Mouse (Mus musculus): ENCODE measurements around the gene Uck1. TPM values are rescaled to one million over a fixed set of nuclear protein-coding genes. Genes with fewer than 3 reads are reported as not detected.
A peak's percentile ranks its signal among the peaks of the same experiment; 100 is the strongest.

The Uck1 gene
- 76.0 and 86.5 TPM in 2 replicates for polyA plus RNA-seq (2014; fragmentation: Nextera tagmentation; extraction: Ambion mirVana)

DNA sequence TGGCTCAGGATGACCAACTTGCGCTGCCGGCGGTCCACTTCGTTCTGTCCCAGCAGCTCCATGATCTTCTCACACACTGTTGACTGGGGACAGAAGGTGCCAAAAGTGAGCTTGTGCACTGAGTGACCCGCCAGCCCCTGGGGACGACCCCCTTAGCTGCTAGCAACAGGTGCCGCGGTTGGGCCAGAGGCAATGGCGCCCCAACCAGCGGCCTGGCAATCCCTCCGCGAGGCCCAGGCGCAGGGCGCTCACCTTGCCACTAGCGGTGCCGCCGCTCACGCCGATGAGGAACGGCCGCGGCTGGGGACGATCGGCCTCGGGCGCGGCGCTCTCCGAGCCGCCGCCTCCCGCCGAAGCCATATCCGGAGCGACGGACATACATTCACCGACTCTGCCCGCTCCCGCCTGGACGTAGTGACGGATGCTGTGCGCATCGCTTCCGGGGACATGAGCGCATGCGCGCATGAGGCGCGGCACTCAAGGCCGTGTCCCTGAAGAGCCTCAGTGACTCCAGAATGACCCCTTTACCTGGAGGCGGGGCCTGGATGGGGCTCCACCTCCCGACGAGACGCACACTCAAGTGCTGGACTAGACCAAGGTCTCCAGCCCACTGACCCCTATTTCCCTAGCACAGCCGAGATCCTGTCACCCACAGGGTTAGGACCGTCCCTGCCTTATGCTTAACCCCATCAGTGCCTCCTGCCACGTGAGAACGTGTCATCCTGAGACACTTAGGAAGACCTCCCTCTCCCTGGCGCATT, at the start of gene Uck1:
Gene Uck1, minus strand, starts transcription at position 503 of the 761 bp plus-strand sequence.
- H3K4me2 ChIP-seq (replicated peaks) = peak within 1 kb of the TSS; percentile 90
- H3K27ac ChIP-seq = peak within 1 kb of the TSS; percentile 51; the same call in 1 of the 2 replicates
- WGBS = 2% methylated on average over 57 of the region's 59 CpGs
- H3K4me1 ChIP-seq (replicated peaks; ENCODE audit: control insufficient read depth, insufficient read depth, low read length) = peaks cover 8% of the 10 kb centered on the region
- peaks cover 36% of the 10 kb centered on the region for H3K36me3 ChIP-seq (replicated peaks; ENCODE audit: control insufficient read depth, insufficient read depth)
- DNase-seq (ENCODE audit: low spot score) = peak; percentile 87
- peak within 1 kb of the TSS; percentile 92 for H3K9ac ChIP-seq
- no peaks in the 10 kb centered on the region for H3K27me3 ChIP-seq (ENCODE audit: control insufficient read depth, insufficient read depth, low read length)
- H3K4me3 ChIP-seq (replicated peaks; ENCODE audit: low read length) = peak within 1 kb of the TSS; percentile 84
- ATAC-seq (ENCODE audit: low FRiP score) = peak; percentile 91
- H3K9me3 ChIP-seq (ENCODE audit: control insufficient read depth, low read length) = no peaks in the 10 kb centered on the region

DNA sequence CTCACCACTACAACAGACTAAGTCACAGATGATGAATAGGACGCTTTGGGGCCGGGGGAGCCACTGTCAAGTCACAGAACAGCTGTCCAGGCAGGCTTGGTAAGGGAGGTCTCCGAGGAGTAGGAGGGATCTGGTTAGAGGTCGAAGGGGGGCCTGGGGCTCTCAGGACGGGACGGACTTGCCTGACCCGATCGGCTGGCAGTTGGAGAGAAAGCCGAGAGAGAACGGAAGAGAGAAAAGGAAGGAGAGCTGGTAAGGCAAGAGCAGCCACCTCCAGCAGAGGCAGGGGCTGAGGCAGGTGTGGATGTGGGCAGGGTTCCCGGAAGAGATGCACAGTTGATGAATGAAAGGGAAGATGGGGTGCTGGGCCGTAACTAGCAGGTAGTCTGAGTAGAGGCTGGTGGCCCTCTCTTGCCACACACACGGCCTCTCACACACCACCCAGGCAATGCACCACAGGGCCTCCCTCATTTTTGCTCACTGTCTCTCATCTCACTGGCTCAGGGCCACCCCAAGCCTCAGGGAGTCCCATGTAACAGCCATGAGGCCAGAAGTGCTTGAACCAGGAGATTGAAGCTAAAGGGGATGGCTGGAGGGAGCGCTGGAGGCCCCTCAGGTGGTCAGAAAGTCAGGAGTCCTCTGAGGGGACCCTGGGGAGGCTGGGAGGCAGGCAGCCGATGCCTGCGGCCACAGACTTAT, 49.1 kb upstream of the Uck1 start:
- 91% methylated on average over 15 of the region's 16 CpGs for WGBS
- H3K36me3 ChIP-seq (replicated peaks; ENCODE audit: control insufficient read depth, insufficient read depth) = peaks cover 90% of the 10 kb centered on the region

DNA sequence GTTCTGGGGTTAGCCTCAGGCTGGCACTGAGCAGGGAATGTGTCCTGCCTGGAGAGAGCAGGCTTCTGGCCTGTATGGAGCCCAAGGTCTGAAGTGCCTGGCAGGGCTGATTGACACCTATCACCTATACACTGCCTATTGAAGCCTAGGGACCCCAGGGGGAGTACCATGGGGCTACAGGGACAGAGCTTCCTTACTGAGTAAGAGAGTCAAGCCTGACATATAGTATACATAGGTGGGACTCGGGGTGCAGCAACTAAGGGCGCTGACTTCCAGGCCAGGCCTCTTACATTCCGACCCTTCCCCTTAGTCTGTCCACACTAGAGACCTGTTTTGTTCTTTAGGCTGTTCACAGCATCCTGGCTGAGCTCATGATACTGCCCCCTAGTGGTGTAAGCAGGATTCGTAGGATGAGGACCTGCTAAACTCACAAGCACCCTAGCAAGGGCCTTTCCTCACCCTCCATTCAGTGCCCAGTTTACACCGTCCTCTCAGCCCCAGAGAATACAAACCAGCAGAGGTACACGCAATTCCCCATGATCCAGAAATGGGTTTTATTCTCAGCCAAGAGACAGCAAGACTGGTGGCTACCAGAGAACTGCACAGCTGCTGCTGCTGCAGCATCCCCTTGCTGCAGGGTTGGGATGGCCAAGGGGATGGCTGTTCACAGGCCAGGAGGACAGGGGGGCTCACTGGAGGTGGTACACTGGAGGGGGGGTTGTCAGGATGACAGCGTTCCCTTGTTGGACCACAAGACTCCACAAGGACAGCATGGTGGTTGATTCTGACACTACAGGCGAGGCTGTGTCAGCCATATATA, 48.2 kb upstream of the Uck1 start:
- no peaks in the 10 kb centered on the region for H3K9me3 ChIP-seq (ENCODE audit: control insufficient read depth, low read length)
- H3K4me1 ChIP-seq (replicated peaks; ENCODE audit: control insufficient read depth, insufficient read depth, low read length) = peaks cover 17% of the 10 kb centered on the region
- 47% methylated on average over 8 of the region's 8 CpGs for whole genome bisulfite sequencing
- H3K4me2 ChIP-seq (replicated peaks) = no peak overlapping the region
- no peak overlapping the region for H3K4me3 ChIP-seq (replicated peaks; ENCODE audit: low read length)
- ATAC-seq (ENCODE audit: low FRiP score) (peak; percentile 32; the same call in 1 of the 2 replicates), DNase-seq (ENCODE audit: low spot score) (peak; percentile 84)
- H3K27me3 ChIP-seq (ENCODE audit: control insufficient read depth, insufficient read depth, low read length) = peaks cover 4% of the 10 kb centered on the region; the same call in 1 of the 2 replicates
- H3K36me3 ChIP-seq (replicated peaks; ENCODE audit: control insufficient read depth, insufficient read depth) = peaks cover 91% of the 10 kb centered on the region
- H3K27ac ChIP-seq = no peak overlapping the region
- no peak overlapping the region for H3K9ac ChIP-seq

More for the DNA sequence above, 49.1 kb upstream of the Uck1 start:
- Histone ChIP-seq H3K4me2 (replicated peaks) (no peak overlapping the region), H3K27ac (no peak overlapping the region), H3K4me3 (replicated peaks; ENCODE audit: low read length) (no peak overlapping the region), H3K9me3 (ENCODE audit: control insufficient read depth, low read length) (no peaks in the 10 kb centered on the region), H3K9ac (no peak overlapping the region), H3K27me3 (ENCODE audit: control insufficient read depth, insufficient read depth, low read length) (peaks cover 4% of the 10 kb centered on the region; the same call in 1 of the 2 replicates), H3K4me1 (replicated peaks; ENCODE audit: control insufficient read depth, insufficient read depth, low read length) (peaks cover 17% of the 10 kb centered on the region)
- no peak for DNase-seq (ENCODE audit: low spot score)
- ATAC-seq (ENCODE audit: low FRiP score) = no peak

DNA sequence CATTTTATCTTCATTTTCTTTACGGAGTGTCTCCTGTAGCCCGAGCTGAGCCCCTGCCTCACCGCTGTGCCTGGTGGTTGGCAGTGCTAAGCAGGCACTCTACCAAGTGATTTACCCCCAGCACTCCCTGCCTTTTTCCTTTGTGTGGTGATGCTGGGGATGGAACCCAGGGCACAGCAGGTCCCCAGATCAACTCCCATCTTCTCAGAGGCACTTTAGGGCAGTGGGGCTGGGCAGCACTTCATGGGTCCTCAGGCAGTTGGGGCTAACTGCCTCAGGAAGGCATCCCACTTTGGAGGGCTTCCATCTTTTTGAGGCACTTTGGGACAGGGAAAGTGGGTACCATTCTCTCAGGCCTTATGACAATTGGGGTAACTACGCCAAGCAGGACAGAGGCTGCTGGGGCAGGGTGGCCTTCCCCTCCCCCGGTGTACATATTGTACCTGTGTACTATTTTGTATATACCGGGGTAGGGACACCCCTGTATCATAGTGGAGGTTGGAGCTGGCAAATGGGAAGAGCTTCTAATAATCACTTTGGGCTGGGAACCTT, 47.4 kb upstream of the Uck1 start:
- H3K9me3 ChIP-seq (ENCODE audit: control insufficient read depth, low read length) = no peaks in the 10 kb centered on the region
- ATAC-seq (ENCODE audit: low FRiP score) (no peak), DNase-seq (ENCODE audit: low spot score) (no peak)
- H3K4me3 ChIP-seq (replicated peaks; ENCODE audit: low read length) = no peak overlapping the region
- H3K4me2 ChIP-seq (replicated peaks) = no peak overlapping the region
- H3K4me1 ChIP-seq (replicated peaks; ENCODE audit: control insufficient read depth, insufficient read depth, low read length) = peaks cover 12% of the 10 kb centered on the region
- no peak overlapping the region for H3K9ac ChIP-seq
- H3K36me3 ChIP-seq (replicated peaks; ENCODE audit: control insufficient read depth, insufficient read depth) = peaks cover 95% of the 10 kb centered on the region
- no peak overlapping the region for H3K27ac ChIP-seq
- H3K27me3 ChIP-seq (ENCODE audit: control insufficient read depth, insufficient read depth, low read length) = peaks cover 4% of the 10 kb centered on the region; the same call in 1 of the 2 replicates
- WGBS = 94% methylated on average over 6 of the region's 6 CpGs

DNA sequence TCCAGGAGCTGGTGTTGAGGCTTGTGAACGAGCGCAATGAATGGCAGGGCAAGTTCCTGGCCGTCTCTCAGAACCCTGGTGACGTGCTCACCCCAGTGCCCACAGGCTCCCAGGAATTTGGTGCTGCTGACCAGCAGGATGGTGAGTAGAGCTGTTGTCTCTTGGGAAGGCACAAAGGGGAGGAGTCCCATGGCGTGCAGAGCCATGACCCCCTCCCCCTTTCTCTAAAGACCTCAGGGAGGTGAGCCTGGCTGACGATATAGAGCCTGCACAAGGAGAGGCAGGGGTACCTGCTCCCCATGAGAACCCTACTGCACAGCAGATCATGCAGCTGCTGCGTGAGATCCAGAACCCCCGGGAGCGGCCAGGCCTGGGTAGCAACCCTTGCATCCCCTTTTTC, 46.2 kb upstream of the Uck1 start:
- Histone ChIP-seq H3K4me3 (replicated peaks; ENCODE audit: low read length) (no peak overlapping the region), H3K9ac (no peak overlapping the region), H3K9me3 (ENCODE audit: control insufficient read depth, low read length) (no peaks in the 10 kb centered on the region), H3K27ac (no peak overlapping the region), H3K4me2 (replicated peaks) (no peak overlapping the region), H3K27me3 (ENCODE audit: control insufficient read depth, insufficient read depth, low read length) (no peaks in the 10 kb centered on the region), H3K4me1 (replicated peaks; ENCODE audit: control insufficient read depth, insufficient read depth, low read length) (peaks cover under 1% of the 10 kb centered on the region), H3K36me3 (replicated peaks; ENCODE audit: control insufficient read depth, insufficient read depth) (peaks cover 98% of the 10 kb centered on the region)
- WGBS = 83% methylated on average over 9 of the region's 9 CpGs
- DNase-seq (ENCODE audit: low spot score) (no peak), ATAC-seq (ENCODE audit: low FRiP score) (no peak)

DNA sequence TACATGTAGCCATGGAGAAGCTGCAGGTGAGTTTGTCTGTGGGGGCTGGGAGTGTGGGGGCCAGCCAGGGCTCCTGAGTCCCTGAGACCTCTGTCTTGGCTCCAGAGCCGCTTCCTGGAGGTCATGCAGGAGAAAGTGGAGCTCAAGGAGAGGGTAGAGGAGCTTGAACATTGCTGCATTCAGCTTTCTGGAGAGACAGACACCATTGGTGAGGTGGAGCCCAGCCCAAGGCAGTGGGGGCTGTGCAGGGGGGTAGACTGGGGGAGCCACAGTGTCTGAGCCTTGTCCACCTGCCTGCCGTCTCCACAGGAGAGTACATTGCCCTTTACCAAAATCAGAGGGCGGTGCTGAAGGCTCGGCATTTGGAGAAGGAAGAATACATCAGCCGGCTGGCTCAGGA, 45.7 kb upstream of the Uck1 start:
- Histone ChIP-seq H3K9me3 (ENCODE audit: control insufficient read depth, low read length) (no peaks in the 10 kb centered on the region), H3K27ac (no peak overlapping the region), H3K4me1 (replicated peaks; ENCODE audit: control insufficient read depth, insufficient read depth, low read length) (no peaks in the 10 kb centered on the region), H3K4me3 (replicated peaks; ENCODE audit: low read length) (no peak overlapping the region), H3K9ac (no peak overlapping the region), H3K36me3 (replicated peaks; ENCODE audit: control insufficient read depth, insufficient read depth) (peaks cover 99% of the 10 kb centered on the region), H3K4me2 (replicated peaks) (no peak overlapping the region), H3K27me3 (ENCODE audit: control insufficient read depth, insufficient read depth, low read length) (no peaks in the 10 kb centered on the region)
- no peak for ATAC-seq (ENCODE audit: low FRiP score)
- WGBS = 93% methylated on average over 5 of the region's 5 CpGs
- DNase-seq (ENCODE audit: low spot score) = no peak

DNA sequence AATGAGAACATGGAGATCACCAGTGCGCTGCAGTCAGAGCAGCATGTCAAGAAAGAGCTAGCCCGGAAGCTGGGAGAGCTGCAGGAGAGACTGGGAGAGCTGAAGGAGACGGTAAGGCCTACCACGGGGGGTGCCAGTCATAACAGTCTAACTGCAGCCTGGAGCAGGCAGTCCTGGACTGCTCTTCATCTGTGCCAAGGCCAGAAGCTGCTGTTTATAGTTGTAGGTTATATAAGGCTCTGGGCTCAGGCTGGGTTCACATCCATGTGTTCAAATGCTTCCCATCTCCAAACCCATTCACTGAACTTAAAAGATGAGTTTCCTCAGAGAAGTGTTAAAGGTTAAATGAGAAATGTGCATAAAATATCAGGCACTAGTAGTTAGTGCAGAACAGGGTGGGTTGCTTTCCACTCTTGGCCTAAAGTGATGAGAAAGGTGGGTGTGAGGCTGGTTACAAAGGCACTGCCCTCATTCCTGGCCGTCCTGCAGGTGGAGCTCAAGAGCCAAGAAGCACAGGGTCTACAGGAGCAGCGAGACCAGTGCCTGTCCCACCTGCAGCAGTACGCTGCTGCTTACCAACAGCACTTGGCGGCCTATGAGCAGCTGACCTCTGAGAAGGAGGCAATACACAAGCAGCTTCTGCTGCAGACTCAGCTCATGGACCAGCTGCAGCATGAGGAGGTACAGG, 44.3 kb upstream of the Uck1 start:
- H3K9ac ChIP-seq = no peak overlapping the region
- ATAC-seq (ENCODE audit: low FRiP score) = no peak

DNA sequence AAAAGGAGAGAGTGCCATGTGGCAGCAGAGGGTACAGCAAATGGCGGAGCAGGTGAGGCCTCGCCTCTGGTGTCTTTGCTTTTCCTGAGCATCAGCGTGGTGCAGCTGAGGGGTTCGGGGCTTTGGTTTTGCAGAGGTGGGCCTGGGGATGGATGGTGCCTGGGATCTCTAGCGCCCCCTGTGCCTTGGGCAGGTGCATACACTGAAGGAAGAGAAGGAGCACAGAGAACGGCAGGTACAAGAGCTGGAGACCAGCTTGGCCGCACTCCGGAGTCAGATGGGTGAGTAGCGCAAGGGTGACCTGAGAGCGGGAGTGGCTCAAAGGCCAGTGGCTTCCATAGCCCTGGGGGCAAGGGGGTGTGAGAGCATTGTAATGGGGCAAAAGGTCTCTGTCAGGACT, 43.0 kb upstream of the Uck1 start:
- H3K9ac ChIP-seq = no peak overlapping the region
- no peak overlapping the region for H3K4me3 ChIP-seq (replicated peaks; ENCODE audit: low read length)
- ATAC-seq (ENCODE audit: low FRiP score) (no peak), DNase-seq (ENCODE audit: low spot score) (no peak)
- H3K4me1 ChIP-seq (replicated peaks; ENCODE audit: control insufficient read depth, insufficient read depth, low read length) = no peaks in the 10 kb centered on the region
- 92% methylated on average over 9 of the region's 10 CpGs for WGBS
- H3K27me3 ChIP-seq (ENCODE audit: control insufficient read depth, insufficient read depth, low read length) = no peaks in the 10 kb centered on the region
- no peaks in the 10 kb centered on the region for H3K9me3 ChIP-seq (ENCODE audit: control insufficient read depth, low read length)
- peaks cover 99% of the 10 kb centered on the region for H3K36me3 ChIP-seq (replicated peaks; ENCODE audit: control insufficient read depth, insufficient read depth)
- H3K4me2 ChIP-seq (replicated peaks) = no peak overlapping the region
- H3K27ac ChIP-seq = no peak overlapping the region

More for the DNA sequence above, 44.3 kb upstream of the Uck1 start:
- Histone ChIP-seq H3K27me3 (ENCODE audit: control insufficient read depth, insufficient read depth, low read length) (no peaks in the 10 kb centered on the region), H3K4me1 (replicated peaks; ENCODE audit: control insufficient read depth, insufficient read depth, low read length) (no peaks in the 10 kb centered on the region), H3K27ac (no peak overlapping the region), H3K4me2 (replicated peaks) (no peak overlapping the region), H3K4me3 (replicated peaks; ENCODE audit: low read length) (no peak overlapping the region), H3K36me3 (replicated peaks; ENCODE audit: control insufficient read depth, insufficient read depth) (peaks cover 99% of the 10 kb centered on the region), H3K9me3 (ENCODE audit: control insufficient read depth, low read length) (no peaks in the 10 kb centered on the region)
- WGBS = 55% methylated on average over 8 of the region's 8 CpGs
- no peak for DNase-seq (ENCODE audit: low spot score)

All from hindbrain, embryonic 14.5 days (tissue).